Mouse (Mus musculus) forebrain, embryonic 13.5 days (tissue): ENCODE data around the gene Abcb9. TPM values are rescaled to one million over a fixed set of nuclear protein-coding genes. Genes with fewer than 3 reads are reported as not detected.

ENCODE experiments used
- ATAC-seq: fragments of 200-750 bp; cut with Nextera tagmentation; 2 replicates; pipeline ENCODE4 v1.8.0; 2017
- H3K27ac ChIP-seq: fragments of 300-500 bp; sonication (generic); 2 replicates; pipeline ENCODE4 v1.5.1; 2015; ENCODE audit warnings: inconsistent platforms, mild to moderate bottlenecking, moderate library complexity
- H3K27me3 ChIP-seq: fragments of 300-500 bp; sonication (generic); 2 replicates; pipeline ENCODE4 v1.6.1; 2015; ENCODE audit warnings: mild to moderate bottlenecking, inconsistent platforms
- H3K36me3 ChIP-seq: fragments of 300-500 bp; sonication (generic); 2 replicates; pipeline ENCODE4 v1.6.1; 2015; ENCODE audit warnings: mild to moderate bottlenecking, inconsistent platforms; ENCODE audit not compliant: poor library complexity, severe bottlenecking
- H3K4me1 ChIP-seq: fragments of 300-500 bp; sonication (generic); 2 replicates; pipeline ENCODE4 v1.6.1; 2015; ENCODE audit warnings: inconsistent platforms
- H3K4me2 ChIP-seq: fragments of 300-500 bp; sonication (generic); 2 replicates; pipeline ENCODE4 v1.6.1; 2015; ENCODE audit warnings: inconsistent platforms, mild to moderate bottlenecking, moderate library complexity
- H3K4me3 ChIP-seq: fragments of 300-500 bp; sonication (generic); 2 replicates; pipeline ENCODE4 v1.5.1; 2015; ENCODE audit warnings: mild to moderate bottlenecking, inconsistent platforms
- H3K9ac ChIP-seq: fragments of 300-500 bp; sonication (generic); 2 replicates; pipeline ENCODE4 v1.6.1; 2015; ENCODE audit warnings: mild to moderate bottlenecking, inconsistent platforms
- H3K9me3 ChIP-seq: fragments of 300-500 bp; sonication (generic); replicated peaks from 2 replicates; pipeline ENCODE4 v1.6.1; 2016; ENCODE audit warnings: inconsistent platforms
- WGBS: fragments of 180-500 bp; shearing (Covaris S2); methylation state at CpG from one replicate; pipeline ENCODE4 v1.1.7; 2015; 5-methylcytosine and 5-hydroxymethylcytosine counted together
- polyA plus RNA-seq: library from polyadenylated mRNA; unstranded; fragments of >200 nt; fragmentation: Nextera tagmentation; extraction: Ambion mirVana; gene quantifications from 2 replicates; pipeline ENCODE4 v1.2.1, GENCODE M21; 2015

The Abcb9 gene
- polyA plus RNA-seq, 1 experiment from 2014 or later: 5.8 TPM

DNA sequence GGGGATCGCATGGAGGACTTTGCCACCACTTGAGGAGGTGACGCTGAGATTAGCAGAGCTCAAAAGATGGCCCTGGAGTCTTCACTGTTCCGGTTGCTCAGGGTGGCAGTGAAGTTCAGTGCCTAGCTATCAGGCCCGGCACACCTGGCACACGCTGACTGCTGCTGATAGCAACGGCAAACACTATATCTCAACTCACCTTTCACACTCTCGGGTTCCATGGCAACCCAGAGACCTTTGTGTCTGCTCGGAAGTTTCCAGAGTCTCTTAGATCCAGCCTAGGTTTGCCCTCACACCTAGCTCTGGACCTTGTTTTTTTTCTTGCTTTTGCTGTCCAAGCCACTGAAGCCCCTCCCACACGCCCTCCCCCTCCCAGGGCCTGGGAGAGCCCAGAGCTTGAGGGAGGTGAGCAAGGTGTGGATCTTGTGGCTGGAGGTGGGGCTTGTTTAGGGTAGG is 3.6 kb downstream of the Abcb9 start:
- no peak overlapping the region for H3K4me3 ChIP-seq
- no peaks in the 10 kb centered on the region for H3K36me3 ChIP-seq
- ATAC-seq: no peak
- peaks cover 18% of the 10 kb centered on the region for H3K27me3 ChIP-seq
- no peak overlapping the region for H3K27ac ChIP-seq
- H3K9me3 ChIP-seq: 0 out of 2 replicates have a peak, but pooled peaks cover 4% of the 10 kb centered on the region
- no peak overlapping the region for H3K9ac ChIP-seq
- H3K4me2 ChIP-seq: no peak overlapping the region
- peaks cover 18% of the 10 kb centered on the region for H3K4me1 ChIP-seq
- 62% methylated on average over 9 of the region's 9 CpGs for WGBS

DNA sequence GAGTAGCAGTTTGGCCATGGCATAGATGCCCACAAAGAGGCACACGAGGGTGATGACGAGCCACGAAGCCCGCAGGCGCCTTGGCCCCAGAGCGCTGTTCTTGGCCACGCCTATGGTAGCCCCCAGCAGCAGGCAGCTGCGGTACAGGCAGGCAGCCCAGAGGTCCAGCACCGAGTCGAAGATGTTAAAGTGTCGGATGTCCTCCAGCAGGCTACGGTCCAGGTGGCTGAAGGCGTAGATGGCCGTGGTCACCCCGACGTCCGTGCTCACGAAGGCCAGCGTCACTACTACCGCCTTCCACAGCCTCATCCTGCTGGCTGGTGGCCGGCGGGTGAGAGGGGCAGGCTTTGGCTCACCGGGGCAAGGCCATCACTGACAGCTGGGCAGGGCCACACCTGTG is 5.7 kb downstream of the Abcb9 start:
- ATAC-seq: no peak
- WGBS: 80% methylated on average over 23 of the region's 23 CpGs
- Histone ChIP-seq H3K4me2 (no peak overlapping the region), H3K9ac (no peak overlapping the region), H3K27me3 (peaks cover 6% of the 10 kb centered on the region), H3K27ac (no peak overlapping the region), H3K36me3 (no peaks in the 10 kb centered on the region), H3K9me3 (no peaks in the 10 kb centered on the region), H3K4me3 (no peak overlapping the region), H3K4me1 (peaks cover 8% of the 10 kb centered on the region)

DNA sequence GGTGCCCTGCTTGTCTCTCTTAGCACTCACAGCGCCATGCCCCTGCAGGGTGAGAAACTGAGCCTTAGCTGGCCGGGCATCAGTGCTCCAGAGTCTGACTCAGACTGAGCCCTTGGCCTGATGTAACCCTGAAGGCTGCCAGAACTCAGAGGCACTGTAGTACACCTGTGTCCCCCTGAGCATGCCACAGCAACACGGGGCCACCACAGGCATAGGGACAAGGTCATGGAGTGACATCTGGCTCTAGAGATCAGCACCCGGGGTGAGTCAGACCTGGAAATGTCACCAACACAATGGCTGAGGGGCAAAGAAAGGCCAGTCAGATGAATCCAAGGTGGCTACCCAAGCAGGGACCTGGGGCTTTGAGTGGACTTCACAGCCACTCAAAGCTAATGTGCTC is 8.7 kb downstream of the Abcb9 start:
- H3K27me3 ChIP-seq: no peaks in the 10 kb centered on the region
- no peaks in the 10 kb centered on the region for H3K36me3 ChIP-seq
- H3K4me1 ChIP-seq: no peaks in the 10 kb centered on the region
- H3K4me3 ChIP-seq: no peak overlapping the region
- no peak overlapping the region for H3K27ac ChIP-seq
- H3K9ac ChIP-seq: no peak overlapping the region
- WGBS: 84% methylated on average over 4 of the region's 4 CpGs
- no peaks in the 10 kb centered on the region for H3K9me3 ChIP-seq
- H3K4me2 ChIP-seq: no peak overlapping the region
- no peak for ATAC-seq

- Histone ChIP-seq H3K4me2 (no peak overlapping the region), H3K36me3 (no peaks in the 10 kb centered on the region), H3K9me3 (no peaks in the 10 kb centered on the region), H3K27ac (no peak overlapping the region), H3K4me1 (no peaks in the 10 kb centered on the region), H3K9ac (peak overlapping the region; percentile 3; the same call in 1 of the 2 replicates), H3K4me3 (no peak overlapping the region), H3K27me3 (no peaks in the 10 kb centered on the region)
- no peak for ATAC-seq
- WGBS: 75% methylated on average over 3 of the region's 3 CpGs
These were observed 10.1 kb downstream of the Abcb9 start for GRCm38 (mm10) chr5:124085513-124085912.

DNA sequence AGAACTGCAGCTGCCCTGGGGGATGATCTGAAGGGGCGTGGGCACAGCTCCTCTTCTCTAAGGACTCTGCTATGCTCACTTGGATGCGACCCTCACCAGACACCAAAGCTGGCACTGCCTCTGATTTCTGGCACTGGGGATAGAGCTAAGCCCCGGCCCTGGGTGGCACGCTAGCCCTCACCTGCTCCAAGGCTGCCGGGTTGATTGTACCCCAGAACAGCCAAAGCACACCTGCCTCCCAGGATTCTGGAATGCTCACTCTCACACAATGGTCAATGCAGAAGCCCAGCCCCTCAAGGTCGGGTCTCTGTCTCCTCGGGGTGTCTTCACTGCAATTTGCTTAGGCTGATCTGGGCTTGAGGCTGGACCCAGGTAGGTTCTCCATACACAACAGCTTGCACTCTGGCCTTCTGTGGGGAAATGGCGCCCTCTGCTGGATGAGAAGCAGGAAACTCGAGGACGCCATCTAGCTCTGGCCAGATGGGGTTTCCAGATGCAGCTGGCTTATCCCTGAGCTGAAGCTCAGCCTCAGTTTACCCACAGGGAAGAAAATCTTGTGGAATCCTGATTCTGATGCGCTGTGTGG is 10.9 kb downstream of the Abcb9 start:
- Histone ChIP-seq H3K9ac (no peak overlapping the region), H3K4me1 (peaks cover 8% of the 10 kb centered on the region), H3K9me3 (no peaks in the 10 kb centered on the region), H3K4me2 (no peak overlapping the region), H3K27ac (no peak overlapping the region), H3K27me3 (no peaks in the 10 kb centered on the region), H3K36me3 (no peaks in the 10 kb centered on the region), H3K4me3 (no peak overlapping the region)
- peak; percentile 69 for ATAC-seq
- 39% methylated on average over 11 of the region's 11 CpGs for WGBS

DNA sequence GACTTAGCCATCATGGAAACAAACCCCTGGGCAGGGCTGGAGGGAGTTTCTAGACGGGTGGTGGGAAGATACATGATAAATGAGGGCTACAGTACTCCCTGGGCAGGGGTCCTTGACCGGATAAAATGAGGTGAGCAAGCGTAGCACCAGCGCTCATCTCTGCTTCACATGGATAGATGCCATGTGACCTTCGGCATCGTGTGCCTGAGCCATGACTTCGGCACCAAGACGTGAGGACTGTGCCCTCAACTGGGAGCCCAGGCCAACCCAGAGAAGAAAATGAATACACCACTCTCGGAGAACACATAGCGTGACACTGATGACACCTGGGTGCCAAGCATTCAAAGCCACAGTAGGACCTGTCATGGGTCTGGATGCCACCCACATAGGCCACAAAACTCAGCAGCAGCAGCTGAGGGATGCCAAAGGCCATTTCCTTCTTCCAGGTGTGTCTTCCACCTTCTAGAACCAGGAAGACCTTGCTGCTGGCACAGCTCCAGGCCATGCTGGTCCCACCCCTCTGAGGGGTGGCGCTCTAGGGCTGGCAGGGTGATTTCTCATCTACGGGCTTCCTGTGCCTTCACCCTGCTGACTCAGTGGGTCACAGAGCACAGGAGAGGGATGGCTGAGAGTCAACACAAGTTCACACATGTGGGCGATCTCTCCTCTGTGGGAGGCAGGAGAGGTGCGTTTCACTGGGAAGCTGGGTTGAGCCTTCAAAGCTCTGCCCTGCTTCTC is 11.6 kb downstream of the Abcb9 start:
- ATAC-seq: no peak
- 86% methylated on average over 14 of the region's 14 CpGs for WGBS
- H3K9me3 ChIP-seq: no peaks in the 10 kb centered on the region
- no peaks in the 10 kb centered on the region for H3K27me3 ChIP-seq
- H3K4me2 ChIP-seq: no peak overlapping the region
- no peaks in the 10 kb centered on the region for H3K36me3 ChIP-seq
- peaks cover 14% of the 10 kb centered on the region for H3K4me1 ChIP-seq
- H3K27ac ChIP-seq: no peak overlapping the region
- no peak overlapping the region for H3K4me3 ChIP-seq
- H3K9ac ChIP-seq: no peak overlapping the region

DNA sequence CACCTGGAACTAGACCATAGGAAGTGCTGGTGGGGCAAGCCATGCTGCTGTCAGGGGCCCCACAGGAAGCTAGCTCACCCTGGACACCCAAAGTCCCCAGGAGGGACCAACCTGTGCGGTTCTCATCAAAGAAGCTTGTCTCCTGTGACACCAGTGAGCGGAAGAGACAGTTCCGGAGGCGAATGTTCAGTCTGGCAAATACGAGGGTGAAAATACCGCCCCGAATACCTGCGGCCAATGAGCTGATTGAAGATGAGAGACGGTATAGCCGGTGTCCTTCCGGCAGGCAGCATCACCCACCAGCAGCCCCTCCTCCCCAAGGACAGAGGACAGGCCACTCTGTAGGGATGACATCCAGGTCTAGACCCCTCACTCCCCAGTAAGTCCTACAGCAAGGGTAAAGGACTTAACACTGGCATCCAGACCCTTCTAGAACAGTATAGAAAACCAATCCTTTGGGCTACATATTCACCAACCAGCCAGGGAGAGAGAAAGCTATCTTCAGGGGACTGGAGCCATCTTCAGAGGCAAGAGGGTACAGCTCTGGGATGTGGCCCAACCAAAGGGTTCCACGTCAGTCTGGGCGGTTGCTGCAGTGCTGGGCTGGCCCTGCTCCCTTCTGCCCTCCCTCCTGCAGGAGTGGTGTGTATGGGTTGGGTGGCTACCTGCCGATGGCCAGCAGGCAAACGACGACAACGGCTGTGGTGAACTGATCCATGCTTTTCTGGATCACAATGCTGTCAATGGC is 12.5 kb downstream of the Abcb9 start:
- H3K9me3 ChIP-seq: no peaks in the 10 kb centered on the region
- H3K36me3 ChIP-seq: no peaks in the 10 kb centered on the region
- H3K27ac ChIP-seq: no peak overlapping the region
- ATAC-seq: no peak
- no peak overlapping the region for H3K4me3 ChIP-seq
- peaks cover 23% of the 10 kb centered on the region for H3K4me1 ChIP-seq
- no peak overlapping the region for H3K9ac ChIP-seq
- 94% methylated on average over 17 of the region's 17 CpGs for WGBS
- no peaks in the 10 kb centered on the region for H3K27me3 ChIP-seq
- no peak overlapping the region for H3K4me2 ChIP-seq

DNA sequence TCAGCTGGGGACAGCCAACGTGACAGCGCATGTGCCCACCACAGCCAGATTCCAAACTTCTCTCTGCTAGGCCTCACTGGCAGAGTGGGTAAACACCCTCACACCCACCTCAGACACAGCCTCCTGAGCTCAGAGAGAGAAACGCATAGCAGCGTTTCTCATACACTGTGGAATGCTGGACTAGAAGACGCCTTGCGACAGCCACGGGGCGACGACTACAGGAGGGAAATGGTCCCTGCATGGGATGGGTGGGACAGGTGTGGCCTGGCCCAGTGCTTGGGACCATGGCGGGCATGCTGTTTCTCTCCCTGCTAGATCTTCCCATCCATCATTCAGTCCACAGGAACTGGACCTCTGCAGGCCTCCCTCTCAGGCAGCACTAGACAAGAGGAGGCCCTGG is 13.2 kb downstream of the Abcb9 start:
- Histone ChIP-seq H3K4me1 (peaks cover 30% of the 10 kb centered on the region), H3K4me2 (no peak overlapping the region), H3K27ac (no peak overlapping the region), H3K36me3 (no peaks in the 10 kb centered on the region), H3K4me3 (no peak overlapping the region), H3K9ac (no peak overlapping the region), H3K27me3 (no peaks in the 10 kb centered on the region), H3K9me3 (no peaks in the 10 kb centered on the region)
- no peak for ATAC-seq
- 91% methylated on average over 10 of the region's 10 CpGs for WGBS

DNA sequence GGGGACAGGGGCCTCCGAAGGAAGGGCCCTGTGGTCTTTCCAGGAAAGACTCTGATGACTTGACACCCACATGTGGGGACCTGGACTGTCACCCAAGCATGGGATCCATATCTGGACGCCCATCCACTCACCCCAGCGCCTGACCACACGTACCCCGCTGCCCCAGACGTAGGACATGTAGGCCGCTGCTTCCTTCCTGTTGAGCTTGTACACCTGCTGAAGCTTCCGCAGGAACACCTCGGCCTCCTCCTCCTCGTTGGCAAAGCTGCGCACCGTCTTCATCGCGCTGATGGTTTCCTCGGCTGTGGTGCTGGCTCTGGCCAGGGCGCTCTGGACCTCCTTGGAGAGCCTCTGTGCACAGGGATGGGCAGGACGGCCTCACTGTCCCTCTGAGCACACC is 15.7 kb downstream of the Abcb9 start:
- H3K27ac ChIP-seq: peak overlapping the region; percentile 95
- no peaks in the 10 kb centered on the region for H3K27me3 ChIP-seq
- no peak overlapping the region for H3K4me3 ChIP-seq
- H3K9me3 ChIP-seq: no peaks in the 10 kb centered on the region
- peak overlapping the region; percentile 46; the same call in 1 of the 2 replicates for H3K9ac ChIP-seq
- H3K36me3 ChIP-seq: no peaks in the 10 kb centered on the region
- no peak overlapping the region for H3K4me2 ChIP-seq
- ATAC-seq: no peak
- peaks cover 37% of the 10 kb centered on the region for H3K4me1 ChIP-seq
- WGBS: 93% methylated on average over 17 of the region's 17 CpGs

GRCm38 (mm10) chr5:124078794-124079416 is 16.7 kb downstream of the Abcb9 start:
- Histone ChIP-seq H3K9ac (peak overlapping the region; percentile 37; the same call in 1 of the 2 replicates), H3K4me1 (peaks cover 37% of the 10 kb centered on the region), H3K9me3 (no peaks in the 10 kb centered on the region), H3K27ac (peak overlapping the region; percentile 95), H3K4me3 (0 out of 2 replicates have a peak overlapping the region, but pooled peaks have one; percentile 7), H3K4me2 (peak overlapping the region; percentile 47), H3K27me3 (no peaks in the 10 kb centered on the region), H3K36me3 (no peaks in the 10 kb centered on the region)
- 50% methylated on average over 9 of the region's 9 CpGs for WGBS
- peak; percentile 91 for ATAC-seq

GRCm38 (mm10) chr5:124077856-124078460 is 17.6 kb downstream of the Abcb9 start:
- Histone ChIP-seq H3K4me2 (peak overlapping the region; percentile 47), H3K4me3 (no peak overlapping the region), H3K9me3 (no peaks in the 10 kb centered on the region), H3K4me1 (peaks cover 42% of the 10 kb centered on the region), H3K36me3 (no peaks in the 10 kb centered on the region), H3K27me3 (no peaks in the 10 kb centered on the region), H3K9ac (peak overlapping the region; percentile 30; the same call in 1 of the 2 replicates), H3K27ac (peak overlapping the region; percentile 95)
- no peak for ATAC-seq
- 63% methylated on average over 6 of the region's 6 CpGs for WGBS
